Mouse (Mus musculus) midbrain, embryonic 12.5 days (tissue): ENCODE measurements around the gene Amz2. TPM values are rescaled to one million over a fixed set of nuclear protein-coding genes. Genes with fewer than 3 reads are reported as not detected.

ENCODE experiments used
- ATAC-seq: fragments of 200-750 bp; cut with Nextera tagmentation; 2 replicates; pipeline ENCODE4 v1.8.0; 2017; ENCODE audit warnings: low read depth, moderate TSS enrichment, moderate library complexity; ENCODE audit not compliant: low FRiP score
- H3K27ac ChIP-seq: fragments of 300-500 bp; sonication (generic); replicated peaks from 2 replicates; pipeline ENCODE4 v1.5.1; 2016; ENCODE audit warnings: mild to moderate bottlenecking
- H3K27me3 ChIP-seq: fragments of 300-500 bp; sonication (generic); 2 replicates; pipeline ENCODE4 v1.6.1; 2016; ENCODE audit warnings: mild to moderate bottlenecking
- H3K36me3 ChIP-seq: fragments of 300-500 bp; sonication (generic); 2 replicates; pipeline ENCODE4 v1.6.1; 2016
- H3K4me1 ChIP-seq: fragments of 300-500 bp; sonication (generic); 2 replicates; pipeline ENCODE4 v1.6.1; 2016
- H3K4me2 ChIP-seq: fragments of 300-500 bp; sonication (generic); replicated peaks from 2 replicates; pipeline ENCODE4 v1.6.1; 2016; ENCODE audit warnings: mild to moderate bottlenecking, moderate library complexity
- H3K4me3 ChIP-seq: fragments of 300-500 bp; sonication (generic); 2 replicates; pipeline ENCODE4 v1.5.1; 2016; ENCODE audit warnings: mild to moderate bottlenecking
- H3K9ac ChIP-seq: fragments of 300-500 bp; sonication (generic); replicated peaks from 2 replicates; pipeline ENCODE4 v1.6.1; 2016; ENCODE audit warnings: mild to moderate bottlenecking, moderate library complexity
- H3K9me3 ChIP-seq: fragments of 300-500 bp; sonication (generic); 2 replicates; pipeline ENCODE4 v1.6.1; 2016; ENCODE audit warnings: mild to moderate bottlenecking
- WGBS: fragments of 180-500 bp; shearing (Covaris S2); methylation state at CpG from one replicate; pipeline ENCODE4 v1.1.7; 2016; 5-methylcytosine and 5-hydroxymethylcytosine counted together
- polyA plus RNA-seq: library from polyadenylated mRNA; unstranded; fragments of >200 nt; fragmentation: Nextera tagmentation; extraction: Ambion mirVana; gene quantifications from 2 replicates; pipeline ENCODE4 v1.2.1, GENCODE M21; 2016

Amz2 gene
- polyA plus RNA-seq, 1 experiment from 2014 or later, result 47.1 TPM

DNA sequence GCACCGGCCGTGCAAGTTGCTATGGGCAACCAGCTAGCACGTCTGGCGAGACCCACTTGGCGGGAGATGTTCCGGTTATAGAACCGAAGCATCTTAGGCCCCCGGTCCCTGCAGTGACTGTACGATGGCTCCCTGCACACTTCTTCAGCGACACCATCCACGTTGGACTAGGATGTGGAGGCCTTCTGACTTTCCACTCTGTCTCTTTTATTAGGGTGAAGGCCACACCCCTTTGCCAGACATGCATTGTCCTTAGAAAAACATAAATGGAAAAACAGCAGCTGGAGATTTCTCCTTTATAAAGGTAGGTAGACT is 483 bp downstream of the Amz2 start:
- peaks cover 13% of the 10 kb centered on the region for H3K4me1 ChIP-seq
- WGBS, result 0% methylated on average over 11 of the region's 11 CpGs
- peak overlapping the region; percentile 88 for H3K27ac ChIP-seq
- H3K9ac ChIP-seq, result peak overlapping the region; percentile 76
- H3K27me3 ChIP-seq, result 0 out of 2 replicates have a peak, but pooled peaks cover 4% of the 10 kb centered on the region
- peak overlapping the region; percentile 67 for H3K4me3 ChIP-seq
- peak overlapping the region; percentile 65 for H3K4me2 ChIP-seq
- peaks cover 29% of the 10 kb centered on the region for H3K36me3 ChIP-seq
- no peaks in the 10 kb centered on the region for H3K9me3 ChIP-seq
- no peak for ATAC-seq

DNA sequence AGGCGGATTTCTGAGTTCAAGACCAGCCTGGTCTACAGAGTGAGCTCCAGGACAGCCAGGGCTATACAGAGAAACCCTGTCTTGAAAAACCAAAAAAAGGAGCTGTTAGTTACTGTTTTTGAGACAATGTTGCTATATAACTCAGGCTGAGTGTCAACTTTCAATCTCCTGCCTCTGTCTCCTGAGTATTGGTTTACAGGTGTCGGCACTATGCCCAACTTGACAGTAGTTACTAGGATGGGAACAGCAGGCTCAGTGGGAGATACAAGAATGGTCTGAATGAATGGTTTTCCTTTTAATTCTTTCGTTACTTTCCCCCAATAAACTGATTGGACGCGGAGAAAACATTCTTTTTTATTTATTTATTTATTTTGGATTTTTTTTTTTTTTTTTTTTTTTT is 1.6 kb downstream of the Amz2 start:
- Histone ChIP-seq H3K36me3 (peaks cover 36% of the 10 kb centered on the region), H3K4me1 (peaks cover 17% of the 10 kb centered on the region), H3K4me3 (no peak overlapping the region; the same call in 1 of the 2 replicates), H3K4me2 (peak overlapping the region; percentile 65), H3K27ac (no peak overlapping the region), H3K9me3 (no peaks in the 10 kb centered on the region), H3K27me3 (0 out of 2 replicates have a peak, but pooled peaks cover 4% of the 10 kb centered on the region), H3K9ac (no peak overlapping the region)
- 97% methylated on average over 5 of the region's 5 CpGs for WGBS
- ATAC-seq, result no peak

DNA sequence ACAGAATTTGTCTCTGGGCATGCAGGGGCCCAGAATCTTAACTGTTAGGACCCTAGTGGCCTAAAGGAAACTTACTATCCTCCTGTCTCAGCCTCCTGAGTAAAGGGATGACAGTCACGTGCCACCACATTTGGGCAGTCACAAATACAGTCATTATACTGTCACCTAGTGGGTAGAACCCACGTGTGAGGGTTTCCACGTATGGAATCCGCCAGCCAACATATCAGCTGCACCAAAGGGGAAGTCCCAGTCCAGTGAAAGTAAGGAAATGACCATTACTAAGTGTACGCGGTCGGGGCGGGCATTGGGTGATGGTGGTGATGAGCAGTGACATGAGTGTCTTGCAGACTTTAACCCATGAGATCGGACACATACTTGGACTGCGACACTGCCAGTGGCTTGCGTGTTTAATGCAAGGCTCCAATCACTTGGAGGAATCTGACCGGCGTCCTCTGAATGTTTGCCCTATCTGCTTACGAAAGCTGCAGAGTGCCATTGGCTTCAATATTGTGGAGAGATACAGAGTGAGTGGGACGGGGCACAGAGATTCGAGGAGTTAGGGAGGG is 8.6 kb downstream of the Amz2 start:
- no peaks in the 10 kb centered on the region for H3K9me3 ChIP-seq
- no peak overlapping the region for H3K27ac ChIP-seq
- no peaks in the 10 kb centered on the region for H3K27me3 ChIP-seq
- H3K4me2 ChIP-seq, result no peak overlapping the region
- peaks cover 71% of the 10 kb centered on the region for H3K36me3 ChIP-seq
- WGBS, result 94% methylated on average over 16 of the region's 16 CpGs
- no peak overlapping the region for H3K9ac ChIP-seq
- H3K4me3 ChIP-seq, result no peak overlapping the region
- no peak for ATAC-seq
- 0 out of 2 replicates have a peak, but pooled peaks cover 9% of the 10 kb centered on the region for H3K4me1 ChIP-seq

DNA sequence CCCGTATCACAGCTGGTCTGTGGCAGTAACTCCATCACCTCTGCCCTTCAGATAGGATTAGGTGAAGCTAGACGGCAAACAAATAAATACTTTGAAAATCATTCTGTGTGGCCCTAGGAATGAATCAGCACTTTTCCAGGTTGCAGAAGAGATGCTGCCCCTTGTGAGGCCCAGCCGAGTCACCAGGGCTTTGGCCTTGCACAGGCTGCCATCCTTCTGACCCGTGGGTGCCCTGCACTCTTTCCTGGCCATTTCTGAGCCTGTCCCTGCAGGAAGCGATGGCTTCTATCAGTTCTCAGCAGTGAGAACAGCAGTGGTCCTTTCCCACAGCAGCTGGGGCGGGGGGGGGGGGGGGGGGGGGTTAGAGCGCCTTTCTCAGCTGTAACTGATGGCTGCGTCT is 11.1 kb downstream of the Amz2 start:
- no peak for ATAC-seq
- Histone ChIP-seq H3K36me3 (peaks cover 49% of the 10 kb centered on the region), H3K9ac (no peak overlapping the region), H3K4me3 (no peak overlapping the region), H3K4me2 (no peak overlapping the region), H3K4me1 (peaks cover 12% of the 10 kb centered on the region; the same call in 1 of the 2 replicates), H3K27me3 (peaks cover 9% of the 10 kb centered on the region), H3K27ac (no peak overlapping the region), H3K9me3 (no peaks in the 10 kb centered on the region)
- WGBS, result 72% methylated on average over 7 of the region's 8 CpGs

DNA sequence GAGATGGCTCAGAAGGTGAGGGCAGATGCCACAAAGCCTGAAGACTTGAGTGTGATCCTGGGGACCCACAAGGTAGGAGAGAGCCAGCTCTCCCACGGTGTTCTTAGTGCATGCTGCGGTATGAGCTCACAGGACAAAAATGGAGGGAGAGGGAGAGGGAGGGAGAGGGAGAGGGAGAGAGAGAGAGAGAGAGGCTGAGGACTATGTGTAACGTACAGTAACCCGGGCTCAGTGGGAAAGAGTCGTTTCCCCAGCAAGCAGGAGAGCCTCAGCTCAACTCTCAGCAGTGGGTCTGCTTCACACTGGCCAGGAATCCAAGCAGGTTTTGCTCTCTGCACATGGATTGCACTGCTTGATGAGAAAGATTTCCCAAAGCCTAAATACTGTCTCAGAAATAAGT is 13.5 kb downstream of the Amz2 start:
- peaks cover 34% of the 10 kb centered on the region for H3K36me3 ChIP-seq
- peak overlapping the region; percentile 64 for H3K4me2 ChIP-seq
- no peak; the same call in 1 of the 2 replicates for ATAC-seq
- H3K4me1 ChIP-seq, result peaks cover 12% of the 10 kb centered on the region; the same call in 1 of the 2 replicates
- no peaks in the 10 kb centered on the region for H3K9me3 ChIP-seq
- no peak overlapping the region for H3K4me3 ChIP-seq
- 28% methylated on average over 5 of the region's 5 CpGs for WGBS
- no peak overlapping the region for H3K27ac ChIP-seq
- H3K9ac ChIP-seq, result peak overlapping the region; percentile 52
- peaks cover 9% of the 10 kb centered on the region for H3K27me3 ChIP-seq

DNA sequence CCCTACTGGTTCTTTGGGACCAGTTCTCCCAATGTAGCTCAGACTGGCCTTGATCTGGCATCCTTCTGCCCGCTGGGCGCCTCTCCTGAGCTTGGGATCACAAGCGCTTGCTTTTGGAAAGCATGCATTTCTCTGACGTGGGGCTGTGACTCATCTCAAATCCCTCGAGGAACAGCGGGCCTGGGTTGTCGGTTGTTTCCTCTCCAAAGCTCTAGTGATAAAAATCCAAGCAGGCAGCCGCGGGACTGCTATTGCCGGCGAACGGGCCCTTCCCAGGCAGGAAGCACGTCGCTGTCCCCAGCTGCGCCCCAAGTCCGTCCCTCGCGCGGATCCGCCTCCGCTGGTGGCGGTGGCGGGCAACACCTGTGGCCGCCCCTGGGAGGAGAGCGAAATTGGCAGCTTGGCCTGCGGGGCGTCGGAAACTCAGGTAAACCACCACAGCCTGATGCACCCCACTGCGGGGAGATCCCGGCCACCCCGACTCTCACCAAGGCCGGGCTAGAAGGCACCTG is 14.1 kb downstream of the Amz2 start:
- H3K27me3 ChIP-seq, result peaks cover 9% of the 10 kb centered on the region
- ATAC-seq, result peak; percentile 67
- H3K36me3 ChIP-seq, result peaks cover 28% of the 10 kb centered on the region
- H3K4me3 ChIP-seq, result peak overlapping the region; percentile 40
- H3K9me3 ChIP-seq, result no peaks in the 10 kb centered on the region
- H3K9ac ChIP-seq, result peak overlapping the region; percentile 52
- H3K27ac ChIP-seq, result no peak overlapping the region
- under 1% methylated on average over 32 of the region's 32 CpGs for WGBS
- H3K4me2 ChIP-seq, result peak overlapping the region; percentile 64
- peaks cover 12% of the 10 kb centered on the region; the same call in 1 of the 2 replicates for H3K4me1 ChIP-seq

DNA sequence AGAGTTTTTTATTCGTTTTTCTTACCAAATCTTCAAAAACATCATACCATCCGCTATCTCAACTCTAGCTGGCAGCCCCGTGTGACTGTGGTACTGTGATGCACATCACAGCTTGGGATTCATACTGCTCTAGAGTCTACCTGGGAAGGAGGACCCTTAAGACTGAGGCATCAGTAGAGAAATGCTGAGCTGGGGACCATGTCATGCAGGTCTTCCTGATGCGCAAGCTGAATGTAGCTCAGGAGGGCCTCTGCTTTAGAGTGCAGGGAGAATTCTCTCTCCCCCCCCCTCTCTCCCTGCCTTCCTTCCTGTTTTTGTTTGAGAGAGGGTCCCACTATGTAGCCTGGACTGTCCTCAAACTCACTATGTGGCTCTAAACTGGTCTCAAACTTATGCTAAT is 14.9 kb downstream of the Amz2 start:
- H3K27me3 ChIP-seq, result peaks cover 9% of the 10 kb centered on the region
- H3K36me3 ChIP-seq, result peaks cover 21% of the 10 kb centered on the region
- 0 out of 2 replicates have a peak overlapping the region, but pooled peaks have one; percentile 40 for H3K4me3 ChIP-seq
- ATAC-seq, result no peak
- H3K27ac ChIP-seq, result no peak overlapping the region
- peaks cover 12% of the 10 kb centered on the region; the same call in 1 of the 2 replicates for H3K4me1 ChIP-seq
- 61% methylated on average over 4 of the region's 4 CpGs for WGBS
- H3K4me2 ChIP-seq, result peak overlapping the region; percentile 64
- H3K9ac ChIP-seq, result no peak overlapping the region; the same call in 1 of the 2 replicates
- no peaks in the 10 kb centered on the region for H3K9me3 ChIP-seq

DNA sequence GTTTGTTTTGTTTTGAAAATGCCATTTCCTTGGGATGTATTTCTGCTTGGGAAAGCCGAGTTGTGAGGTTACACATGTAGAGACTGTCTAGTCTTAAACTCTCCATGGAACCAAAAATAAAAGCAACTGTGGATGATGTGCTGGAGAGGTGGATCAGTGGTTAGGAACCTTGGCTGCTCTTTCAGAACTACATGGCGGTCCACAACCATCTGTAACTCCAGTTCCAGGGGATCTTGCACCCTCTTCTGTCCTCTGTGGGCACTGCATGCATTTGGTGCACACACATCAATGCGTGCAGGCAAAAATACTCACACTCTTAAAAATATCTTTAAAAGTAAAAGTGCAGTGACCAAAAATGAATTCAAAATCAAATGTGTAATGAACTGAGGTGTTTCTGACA is 15.4 kb downstream of the Amz2 start:
- 52% methylated on average over 3 of the region's 3 CpGs for WGBS
- H3K9me3 ChIP-seq, result no peaks in the 10 kb centered on the region
- H3K4me2 ChIP-seq, result no peak overlapping the region
- H3K9ac ChIP-seq, result no peak overlapping the region
- peaks cover 9% of the 10 kb centered on the region for H3K27me3 ChIP-seq
- H3K27ac ChIP-seq, result no peak overlapping the region
- H3K4me1 ChIP-seq, result peaks cover 12% of the 10 kb centered on the region; the same call in 1 of the 2 replicates
- no peak for ATAC-seq
- H3K36me3 ChIP-seq, result peaks cover 18% of the 10 kb centered on the region
- H3K4me3 ChIP-seq, result no peak overlapping the region

DNA sequence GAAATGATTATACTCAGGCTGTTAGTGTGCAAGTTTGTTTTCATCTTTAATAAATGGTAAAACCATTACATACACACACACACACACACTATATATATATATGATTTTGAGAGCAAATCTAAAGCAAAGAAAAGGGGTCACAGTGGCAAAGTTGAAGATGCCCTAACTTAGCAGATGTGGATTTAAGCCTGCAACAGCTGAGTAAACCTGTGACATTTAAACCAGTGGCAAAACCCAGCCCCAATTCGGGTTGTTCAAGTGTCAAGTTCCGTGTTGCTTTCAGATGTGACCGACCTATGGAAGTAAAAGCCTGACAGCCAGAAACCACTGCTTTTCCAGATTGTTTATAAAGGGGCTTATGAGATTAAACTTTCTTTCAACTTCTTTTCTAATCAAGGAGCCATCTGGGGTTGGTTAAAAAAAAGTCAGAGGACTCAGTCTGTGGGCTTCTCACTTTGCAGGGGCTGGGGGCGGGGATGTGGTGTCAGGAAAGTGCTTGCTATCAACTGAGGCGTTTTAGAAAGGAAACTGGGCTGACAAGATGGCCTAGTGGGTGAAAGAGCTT is 16.5 kb downstream of the Amz2 start:
- Histone ChIP-seq H3K36me3 (peaks cover 7% of the 10 kb centered on the region), H3K27ac (no peak overlapping the region), H3K27me3 (peaks cover 9% of the 10 kb centered on the region), H3K4me1 (peaks cover 12% of the 10 kb centered on the region; the same call in 1 of the 2 replicates), H3K4me2 (no peak overlapping the region), H3K9me3 (no peaks in the 10 kb centered on the region), H3K9ac (no peak overlapping the region), H3K4me3 (no peak overlapping the region)
- no peak for ATAC-seq
- 49% methylated on average over 5 of the region's 5 CpGs for WGBS

DNA sequence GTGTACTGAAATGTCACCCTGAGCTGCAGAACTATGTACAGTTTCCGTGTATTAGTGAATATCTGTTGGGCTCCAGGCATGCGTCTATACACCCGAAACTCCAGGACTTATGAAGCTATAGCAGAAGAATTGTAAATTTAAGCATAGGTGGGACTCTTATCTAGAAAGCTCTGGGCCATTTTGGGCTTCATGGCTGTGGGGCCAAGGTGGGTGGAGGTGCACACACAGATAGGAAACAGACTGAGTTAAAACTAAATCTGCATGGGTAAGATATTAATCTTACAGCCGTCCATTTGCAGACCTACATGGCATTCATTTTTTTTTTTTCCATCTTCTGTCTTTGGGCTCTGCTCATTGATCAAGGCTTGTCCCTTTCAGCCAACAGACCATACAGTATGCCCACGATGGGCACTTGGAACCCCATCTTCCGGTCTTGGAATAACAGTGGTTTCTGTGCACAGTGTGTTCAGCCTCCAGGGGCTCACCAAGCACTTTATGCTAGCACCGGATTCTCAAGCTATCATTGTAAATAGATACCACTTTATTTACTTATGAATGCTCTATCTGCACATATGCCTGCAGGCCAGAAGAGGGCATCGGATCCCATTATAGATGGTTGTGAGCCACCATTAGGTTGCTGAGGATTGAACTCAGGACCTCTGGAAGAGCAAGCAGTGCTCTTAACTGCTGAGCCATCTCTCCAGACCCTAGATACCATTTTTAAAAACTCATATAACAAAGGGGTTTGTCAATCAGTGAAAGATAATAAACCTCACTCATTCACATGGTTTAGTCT is 17.9 kb downstream of the Amz2 start:
- ATAC-seq, result no peak
- H3K27me3 ChIP-seq, result peaks cover 9% of the 10 kb centered on the region
- no peak overlapping the region for H3K4me2 ChIP-seq
- no peak overlapping the region for H3K4me3 ChIP-seq
- 92% methylated on average over 8 of the region's 8 CpGs for WGBS
- no peaks in the 10 kb centered on the region for H3K9me3 ChIP-seq
- no peaks in the 10 kb centered on the region for H3K36me3 ChIP-seq
- peaks cover 12% of the 10 kb centered on the region; the same call in 1 of the 2 replicates for H3K4me1 ChIP-seq
- H3K9ac ChIP-seq, result no peak overlapping the region
- no peak overlapping the region for H3K27ac ChIP-seq

DNA sequence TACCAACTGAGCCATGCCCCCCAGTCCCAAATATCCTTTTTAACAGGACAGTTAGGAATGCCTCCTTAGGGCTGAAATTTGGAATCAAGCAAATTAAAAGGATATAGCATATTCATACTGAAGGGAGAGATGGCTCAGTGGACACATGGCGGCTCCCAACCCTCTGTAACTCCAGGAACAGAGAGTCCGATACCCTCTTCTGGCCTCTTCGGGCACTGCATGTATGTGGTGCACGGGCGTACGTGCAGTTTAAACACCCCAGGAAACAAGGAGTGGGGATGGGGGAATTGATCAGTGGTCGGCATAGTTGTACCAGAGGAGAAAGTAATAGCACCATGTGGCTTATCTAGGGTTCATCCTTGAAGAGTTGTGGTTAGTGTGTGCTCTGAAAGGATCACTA is 18.9 kb downstream of the Amz2 start:
- H3K9me3 ChIP-seq, result no peaks in the 10 kb centered on the region
- H3K4me3 ChIP-seq, result no peak overlapping the region
- H3K27me3 ChIP-seq, result peaks cover 9% of the 10 kb centered on the region
- H3K27ac ChIP-seq, result no peak overlapping the region
- no peaks in the 10 kb centered on the region for H3K36me3 ChIP-seq
- peaks cover 6% of the 10 kb centered on the region; the same call in 1 of the 2 replicates for H3K4me1 ChIP-seq
- no peak overlapping the region for H3K4me2 ChIP-seq
- 49% methylated on average over 7 of the region's 7 CpGs for WGBS
- no peak overlapping the region for H3K9ac ChIP-seq
- ATAC-seq, result no peak
